Comparison of ENCODE assay signal across 30 mouse cellular contexts in genomic region chr4:130559220-130559619, GRCm38 (mm10). TPM values are rescaled to one million over a fixed set of nuclear protein-coding genes. Genes with fewer than 3 reads are reported as not detected.
DNase-seq lines count a peak whose midpoint lies in the region; ATAC-seq lines count a peak whose summit lies in the region.
"Had no signal": no experiment of that assay in that cellular context is flagged by ENCODE, and none has a peak within 500 bp of the region (broad histone marks: within the 10 kb centered on the region; RNA-seq: fewer than 3 reads in every experiment).

No protein-coding gene starts in this region.

- no peaks in the 10 kb centered on the region for H3K9me3 ChIP-seq in midbrain, embryonic 10.5 days (replicated peaks)
- H3K9me3 ChIP-seq in midbrain, embryonic 15.5 days = no peaks in the 10 kb centered on the region
- H3K9me3 ChIP-seq in neural tube, embryonic 13.5 days = no peaks in the 10 kb centered on the region
- H3K9me3 ChIP-seq: forebrain, embryonic 13.5 days; heart, embryonic 10.5 days; heart, embryonic 15.5 days; hindbrain, embryonic 15.5 days; limb, embryonic 10.5 days; limb, embryonic 15.5 days; liver, embryonic 13.5 days had no signal

- no peak overlapping the region for H3K4me2 ChIP-seq in midbrain, embryonic 15.5 days
- no peak overlapping the region for H3K4me2 ChIP-seq in neural tube, embryonic 13.5 days
- H3K4me2 ChIP-seq: forebrain, embryonic 13.5 days; heart, embryonic 15.5 days; hindbrain, embryonic 15.5 days; limb, embryonic 15.5 days; liver, embryonic 13.5 days had no signal

- 80% methylated on average over 3 of the region's 3 CpGs for WGBS in midbrain, embryonic 10.5 days
- 78% methylated on average over 3 of the region's 3 CpGs for WGBS in midbrain, embryonic 15.5 days
- WGBS in neural tube, embryonic 13.5 days = 79% methylated on average over 3 of the region's 3 CpGs

- H3K36me3 ChIP-seq in midbrain, embryonic 10.5 days = peaks cover 61% of the 10 kb centered on the region
- H3K36me3 ChIP-seq in midbrain, embryonic 15.5 days (replicated peaks) = no peaks in the 10 kb centered on the region
- H3K36me3 ChIP-seq in neural tube, embryonic 13.5 days = peaks cover 8% of the 10 kb centered on the region; the same call in 1 of the 2 replicates
- H3K36me3 ChIP-seq: heart, embryonic 10.5 days; heart, embryonic 15.5 days; hindbrain, embryonic 15.5 days; limb, embryonic 15.5 days; liver, embryonic 13.5 days had no signal

- H3K9ac ChIP-seq in midbrain, embryonic 15.5 days = no peak overlapping the region
- H3K9ac ChIP-seq in neural tube, embryonic 13.5 days = no peak overlapping the region
- H3K9ac ChIP-seq: forebrain, embryonic 13.5 days; heart, embryonic 15.5 days; hindbrain, embryonic 15.5 days; limb, embryonic 15.5 days; liver, embryonic 13.5 days had no signal

- H3K27ac ChIP-seq in midbrain, embryonic 10.5 days (replicated peaks) = peak overlapping the region; percentile 65; the same call in 1 of the 2 replicates
- H3K27ac ChIP-seq in midbrain, embryonic 15.5 days = no peak overlapping the region
- H3K27ac ChIP-seq in neural tube, embryonic 13.5 days (replicated peaks) = peak overlapping the region; percentile 86
- H3K27ac ChIP-seq: forebrain, embryonic 13.5 days; heart, embryonic 10.5 days; heart, embryonic 15.5 days; hindbrain, embryonic 15.5 days; limb, embryonic 10.5 days; limb, embryonic 15.5 days; liver, embryonic 13.5 days had no signal

- no peak overlapping the region for H3K4me3 ChIP-seq in midbrain, embryonic 10.5 days
- no peak overlapping the region for H3K4me3 ChIP-seq in midbrain, embryonic 15.5 days
- H3K4me3 ChIP-seq in neural tube, embryonic 13.5 days = no peak overlapping the region
- H3K4me3 ChIP-seq: forebrain, embryonic 13.5 days; heart, embryonic 10.5 days; heart, embryonic 15.5 days; hindbrain, embryonic 15.5 days; limb, embryonic 10.5 days; limb, embryonic 15.5 days; liver, embryonic 13.5 days; megakaryocyte, embryonic 14.5 days had no signal

- H3K4me1 ChIP-seq in midbrain, embryonic 10.5 days = peaks cover 91% of the 10 kb centered on the region
- H3K4me1 ChIP-seq in midbrain, embryonic 15.5 days = peaks cover 56% of the 10 kb centered on the region
- H3K4me1 ChIP-seq in neural tube, embryonic 13.5 days (replicated peaks) = peaks cover 90% of the 10 kb centered on the region
- H3K4me1 ChIP-seq: liver, embryonic 13.5 days had no signal

- no peak for ATAC-seq in midbrain, embryonic 15.5 days (replicated peaks)
- no peak for ATAC-seq in neural tube, embryonic 13.5 days (ENCODE audit: low read depth)
- ATAC-seq: forebrain, embryonic 13.5 days; intestine, postnatal 0 days; lung, postnatal 0 days had no signal

- peak; percentile 59 for DNase-seq in cerebellum, adult 9-11 months
- no peak for DNase-seq in cerebellum, adult 8-10 months
- DNase-seq in midbrain, embryonic 10.5 days (ENCODE audit: low spot score) = peak; percentile 35
- DNase-seq in ES-CJ7 (ENCODE audit: low read depth, low spot score) = peak; percentile 77
- DNase-seq in frontal cortex, postnatal 25 days (ENCODE audit: low spot score in 2 of 2) = no peak
- DNase-seq: adrenal gland, postnatal 10 days; cerebellum, adult 11 months; cerebellum, postnatal 36 days; gastrocnemius, postnatal 25 days; heart, adult 11 months; kidney, adult 9 months; kidney, postnatal 10 days; layer of hippocampus, adult 9-11 months; liver, embryonic 13.5 days; lung, adult 18-20 months; lung, postnatal 4 days; midbrain, embryonic 14.5 days; right cerebral cortex, postnatal 25 days had no signal

- no peaks in the 10 kb centered on the region for H3K27me3 ChIP-seq in midbrain, embryonic 10.5 days (ENCODE audit: low read depth, poor library complexity, severe bottlenecking)
- H3K27me3 ChIP-seq in midbrain, embryonic 15.5 days (replicated peaks) = no peaks in the 10 kb centered on the region
- peaks cover 11% of the 10 kb centered on the region; the same call in 1 of the 2 replicates for H3K27me3 ChIP-seq in neural tube, embryonic 13.5 days
- H3K27me3 ChIP-seq: forebrain, embryonic 13.5 days; heart, embryonic 15.5 days; hindbrain, embryonic 15.5 days; limb, embryonic 15.5 days; liver, embryonic 13.5 days had no signal

RNA-seq across cellular contexts. Expression of gene Nkain1, which starts 14.8 kb away (rescaled TPM):
- polyA plus RNA-seq in midbrain, embryonic 10.5 days (2016; fragmentation: Nextera tagmentation; extraction: Ambion mirVana) = 5.1 and 5.9 TPM in 2 replicates
- 12.8 and 13.6 TPM in 2 replicates for polyA plus RNA-seq in midbrain, embryonic 15.5 days (2015; fragmentation: Nextera tagmentation; extraction: Ambion mirVana)
- polyA plus RNA-seq in neural tube, embryonic 13.5 days (2015; fragmentation: Nextera tagmentation; extraction: Ambion mirVana) = 10.6 and 11.8 TPM in 2 replicates
- polyA plus RNA-seq: liver, embryonic 13.5 days; stomach, embryonic 16.5 days had no signal

Comparison
In these comparisons a context has a peak if more than half of its experiments do, and no peak if none do; other contexts are left out.
1. DNase-seq: peak in cerebellum, adult 9-11 months (single experiment), midbrain, embryonic 10.5 days (single experiment) and ES-CJ7 (single experiment); none in cerebellum, adult 8-10 months (single experiment) and frontal cortex, postnatal 25 days (0 of 2).